Mouse (Mus musculus) R1 (cell line): ENCODE results near the gene Cryzl2.
A peak's percentile ranks its signal among the peaks of the same experiment; 100 is the strongest.

Experiments used
- DNase-seq: peaks from one replicate; pipeline ENCODE4 v3.0.0-alpha.2; 2018; ENCODE audit warnings: low read depth, low spot score

Cryzl2 gene

DNA sequence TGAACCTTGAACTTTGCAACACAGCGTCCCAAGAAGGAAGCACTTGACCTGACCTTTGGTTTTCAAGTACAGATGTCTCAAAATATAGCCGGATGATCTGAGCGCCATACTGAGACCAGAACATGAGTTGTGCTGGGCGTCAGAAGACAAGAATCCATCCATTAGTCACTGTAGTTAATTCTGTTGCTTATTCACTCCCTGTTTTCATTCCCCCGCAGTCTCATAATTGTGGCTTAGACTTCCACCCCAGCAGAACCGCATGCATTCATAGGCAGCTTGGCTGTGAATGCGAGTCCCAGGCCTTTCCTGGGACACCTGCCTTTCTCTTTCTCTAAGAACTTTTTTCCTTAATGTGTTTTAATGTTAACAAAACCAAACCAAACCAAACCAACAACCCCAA lies 14.3 kb downstream of the Cryzl2 start:
- no peak for DNase-seq

DNA sequence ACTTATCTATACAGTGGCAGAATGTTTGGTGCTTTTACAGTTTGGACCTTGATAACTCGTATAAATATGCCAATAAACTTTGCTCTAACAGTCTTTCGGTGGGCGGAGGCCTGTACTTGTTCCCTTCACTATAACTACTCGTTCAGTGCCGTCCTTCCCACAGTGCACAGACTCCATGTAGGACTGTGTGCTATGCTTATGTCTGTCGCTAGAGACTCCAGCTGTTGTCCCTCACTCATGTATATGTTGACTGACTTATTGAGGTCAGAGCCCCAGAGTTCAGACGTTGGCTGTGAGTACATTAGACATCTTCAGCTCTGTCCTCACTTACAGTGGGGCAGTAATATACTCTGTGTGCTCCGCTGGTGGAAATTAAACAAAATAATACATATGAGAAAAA lies 16.5 kb downstream of the Cryzl2 start:
- no peak for DNase-seq

DNA sequence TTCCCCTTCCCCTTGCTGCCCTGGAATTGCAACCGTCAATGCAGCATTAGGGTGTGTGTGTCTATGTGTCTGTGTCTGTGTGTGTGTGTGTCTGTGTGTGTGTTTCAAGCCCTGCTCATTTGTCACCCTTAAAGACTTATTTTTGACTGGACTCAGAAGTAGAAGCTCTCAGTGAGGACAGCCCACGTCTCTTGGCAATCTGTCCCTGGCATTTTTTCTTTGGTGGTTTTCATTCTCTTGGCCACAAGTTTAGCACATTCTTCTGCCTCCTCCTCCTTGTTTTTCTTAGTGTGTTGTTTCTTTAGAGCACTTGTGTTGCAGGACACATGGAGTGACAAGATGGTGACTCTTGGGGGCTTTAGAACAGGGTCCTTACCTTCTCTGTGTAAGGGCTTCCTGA lies 17.9 kb downstream of the Cryzl2 start:
- DNase-seq = no peak

DNA sequence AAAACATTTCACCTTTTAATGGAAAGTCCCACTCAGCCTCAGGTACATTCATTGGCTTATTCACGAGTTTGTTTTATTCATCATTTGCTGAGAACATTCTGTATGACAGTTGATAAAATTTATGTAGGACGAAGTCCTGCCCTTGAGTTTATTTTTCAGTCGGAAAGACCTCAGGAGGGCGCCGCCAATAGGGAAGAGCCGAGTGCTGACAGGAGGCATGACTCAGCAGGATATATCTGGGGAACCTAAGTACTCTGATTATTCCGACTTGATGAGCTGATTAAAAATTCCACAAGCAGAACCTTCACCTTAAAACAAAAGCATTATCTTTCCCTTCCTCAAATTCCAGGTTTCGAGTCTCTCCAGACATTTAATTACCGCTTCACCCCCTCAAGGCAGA lies 21.7 kb downstream of the Cryzl2 start:
- peak; percentile 25 for DNase-seq

DNA sequence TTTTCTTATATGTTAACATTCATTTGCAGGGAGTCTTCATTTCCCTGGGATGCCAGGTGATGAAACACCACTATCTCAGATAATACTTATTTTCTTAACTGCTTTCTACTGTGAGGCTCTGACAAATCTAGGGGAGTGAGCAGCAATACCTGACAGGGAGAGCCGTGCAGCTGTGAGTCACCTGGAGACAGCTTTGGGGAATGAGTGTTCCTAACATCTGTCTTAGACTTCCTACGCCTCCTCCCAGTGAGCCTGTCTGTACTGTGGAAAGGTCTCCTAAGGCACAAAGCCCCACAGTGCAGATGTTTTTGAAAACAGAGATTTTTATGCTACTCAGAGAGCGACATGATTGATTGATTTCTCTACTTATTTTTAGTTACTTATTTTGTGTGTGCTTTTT lies 22.5 kb downstream of the Cryzl2 start:
- no peak for DNase-seq

DNA sequence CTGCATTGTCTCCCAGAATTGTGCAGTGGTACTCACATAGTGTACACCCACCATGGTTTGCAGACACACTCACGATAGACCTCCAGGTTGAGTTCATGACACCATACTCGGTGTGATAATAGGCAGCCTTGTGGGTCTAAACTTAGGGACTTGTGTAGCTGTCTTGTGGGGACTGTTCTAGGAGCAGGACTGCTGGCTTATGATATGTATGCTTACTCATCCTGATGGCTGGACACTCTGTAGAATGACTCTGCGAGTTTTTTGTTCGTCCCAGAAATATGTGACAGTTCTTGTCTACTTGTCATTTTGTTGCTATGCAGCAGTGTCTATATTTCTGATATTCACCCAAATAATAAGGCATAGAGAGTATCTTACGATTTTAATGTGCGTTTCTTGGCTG lies 23.3 kb downstream of the Cryzl2 start:
- DNase-seq = no peak

DNA sequence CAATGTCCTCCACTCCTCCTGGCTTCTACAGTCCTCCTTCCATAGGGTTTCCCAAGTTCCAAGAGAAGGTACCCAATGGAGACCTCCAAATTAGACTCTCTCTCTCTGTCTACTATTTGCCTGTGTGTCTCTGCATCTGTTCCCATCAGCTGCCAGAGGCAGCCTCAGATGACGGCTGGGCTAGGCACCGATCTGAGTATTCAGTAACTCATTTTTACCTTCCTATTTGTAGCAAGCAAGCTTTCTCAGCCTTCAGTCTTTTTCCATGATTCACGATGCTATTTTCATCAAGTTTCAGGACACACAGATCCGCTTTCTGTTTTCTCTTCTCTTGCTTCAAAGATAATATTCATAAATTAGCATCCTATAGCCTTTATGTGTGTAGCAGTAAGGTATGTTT lies 25.8 kb downstream of the Cryzl2 start:
- DNase-seq = no peak

DNA sequence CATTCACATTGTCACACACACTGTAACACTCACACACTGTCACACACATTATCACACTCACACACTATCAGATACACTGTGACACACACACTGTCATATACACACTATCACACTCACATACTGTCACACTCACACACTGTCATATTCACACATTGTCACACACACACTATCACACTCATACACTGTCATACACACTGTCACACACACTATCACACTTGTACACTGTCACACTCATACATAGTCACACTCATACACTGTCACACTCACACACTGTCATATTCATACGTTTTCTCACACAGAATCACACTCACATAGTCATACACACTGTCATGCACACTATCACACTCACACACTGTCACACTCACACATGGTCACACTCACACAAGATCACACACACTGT lies 42.3 kb downstream of the Cryzl2 start:
- no peak for DNase-seq

DNA sequence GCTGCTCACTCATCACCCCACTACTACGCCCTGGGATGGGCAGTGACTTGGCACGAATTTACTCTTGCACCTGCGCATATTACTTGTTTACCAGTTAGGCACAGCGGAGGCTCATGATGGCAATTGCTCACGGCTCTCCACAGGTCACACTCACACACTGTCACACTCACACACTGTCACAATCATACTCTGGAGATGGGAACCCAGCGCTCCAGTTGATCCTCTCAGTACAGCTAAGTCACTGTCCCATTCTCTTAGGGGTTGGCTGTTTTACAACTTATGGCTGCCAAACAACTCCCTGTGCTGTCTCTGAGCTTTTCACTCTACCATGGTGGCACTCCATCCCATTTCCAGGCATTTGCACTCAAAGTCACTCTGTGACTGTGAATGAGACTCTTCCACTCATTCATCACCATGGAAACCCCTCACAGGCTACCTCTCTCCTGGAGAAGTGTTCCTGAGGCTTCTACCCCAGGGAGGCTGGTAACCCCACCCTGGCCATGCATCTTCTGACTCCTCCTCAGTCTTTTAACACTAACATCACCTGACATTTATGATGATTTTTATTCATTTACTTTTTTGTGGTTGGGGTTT lies 43.1 kb downstream of the Cryzl2 start:
- DNase-seq = no peak

DNA sequence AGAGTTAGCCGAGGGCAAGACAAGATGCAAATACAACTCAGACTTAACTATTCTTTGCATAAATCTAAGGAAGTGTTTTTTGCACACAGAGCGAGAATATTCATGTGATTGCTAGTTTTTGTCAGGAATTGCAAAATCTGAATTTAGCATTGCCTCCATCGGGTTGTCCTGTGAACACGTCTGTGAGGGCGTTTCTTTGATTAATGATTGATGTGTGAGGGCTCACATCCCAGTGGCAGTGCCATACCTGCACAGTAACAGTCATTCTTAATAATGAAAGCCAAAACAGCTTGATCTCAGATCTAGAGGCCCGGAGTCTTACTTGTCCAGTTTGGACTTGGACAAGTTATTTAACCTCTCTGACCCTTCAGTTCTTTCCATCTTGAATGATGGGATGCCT lies 44.7 kb downstream of the Cryzl2 start:
- no peak for DNase-seq

DNA sequence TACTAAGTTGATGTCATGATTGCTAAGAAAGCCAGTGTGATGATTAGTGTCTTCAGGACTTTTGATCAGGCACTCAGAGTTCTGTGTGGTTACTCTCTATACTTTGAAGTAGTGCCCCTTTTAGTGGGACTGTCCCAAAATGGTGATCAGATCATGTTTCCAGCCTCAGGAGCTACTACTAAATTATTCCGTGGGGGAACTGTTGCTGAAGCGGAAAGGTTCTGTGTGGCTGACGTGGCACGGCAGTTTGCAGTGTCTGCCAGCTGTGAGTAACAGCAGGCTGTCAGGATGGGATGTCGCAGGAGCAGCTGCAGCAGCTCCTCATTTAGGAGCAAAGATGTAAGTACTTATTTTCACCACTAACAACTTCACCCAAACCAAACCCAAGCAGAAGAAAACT lies 48.1 kb downstream of the Cryzl2 start, which contains the start of gene Sec16b:
Sec16b (plus strand) TSS at position 207 of the 400 bp plus-strand sequence.
- no peak for DNase-seq

DNA sequence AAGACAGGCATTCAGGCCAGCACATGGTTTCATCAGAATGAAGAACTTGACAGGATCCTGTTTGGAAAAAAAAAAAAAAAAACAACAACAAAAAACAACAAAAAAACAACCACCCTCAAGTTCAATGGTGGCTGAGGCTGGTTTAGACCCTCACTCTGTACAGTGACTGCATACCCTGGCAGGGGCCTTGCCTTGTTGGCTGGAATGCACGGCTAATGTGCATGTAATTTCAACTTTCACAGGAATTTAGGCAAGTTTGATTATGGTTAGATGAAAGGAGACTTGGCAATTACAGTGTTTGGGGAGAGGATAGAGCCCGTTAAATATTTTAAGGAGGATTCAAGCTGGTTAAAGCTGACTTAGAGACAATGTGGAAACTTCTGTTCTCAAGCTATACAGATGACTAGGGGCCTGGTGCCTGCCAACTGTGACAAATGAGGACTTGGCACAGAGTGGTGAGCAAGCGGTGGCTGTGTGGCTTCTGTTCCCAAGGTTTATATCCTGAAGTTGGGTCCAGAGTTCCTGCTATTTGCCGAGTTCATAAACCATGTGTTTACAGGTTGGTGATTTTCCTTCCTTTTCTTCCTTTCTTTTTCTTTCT lies 48.7 kb downstream of the Cryzl2 start:
- no peak for DNase-seq

DNA sequence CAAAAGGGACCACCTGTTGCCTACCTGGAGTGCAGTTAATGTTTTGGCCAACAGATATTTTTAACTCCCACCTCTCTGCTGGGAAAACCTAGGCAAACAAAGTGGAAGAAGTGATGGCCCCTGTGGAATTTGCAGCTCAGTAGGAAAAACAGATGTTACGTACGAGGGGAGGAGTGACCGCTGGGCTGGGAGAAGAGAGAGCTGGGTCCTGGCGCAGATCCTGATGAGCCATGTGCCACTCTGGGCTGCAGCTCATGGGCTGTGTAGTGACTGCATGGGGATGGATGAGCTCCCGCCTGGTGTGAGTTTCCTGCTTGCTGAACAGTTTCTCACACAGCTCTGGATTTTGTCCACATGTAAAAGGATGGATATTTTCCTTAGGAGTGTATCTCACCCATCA lies 49.4 kb downstream of the Cryzl2 start:
- no peak for DNase-seq

DNA sequence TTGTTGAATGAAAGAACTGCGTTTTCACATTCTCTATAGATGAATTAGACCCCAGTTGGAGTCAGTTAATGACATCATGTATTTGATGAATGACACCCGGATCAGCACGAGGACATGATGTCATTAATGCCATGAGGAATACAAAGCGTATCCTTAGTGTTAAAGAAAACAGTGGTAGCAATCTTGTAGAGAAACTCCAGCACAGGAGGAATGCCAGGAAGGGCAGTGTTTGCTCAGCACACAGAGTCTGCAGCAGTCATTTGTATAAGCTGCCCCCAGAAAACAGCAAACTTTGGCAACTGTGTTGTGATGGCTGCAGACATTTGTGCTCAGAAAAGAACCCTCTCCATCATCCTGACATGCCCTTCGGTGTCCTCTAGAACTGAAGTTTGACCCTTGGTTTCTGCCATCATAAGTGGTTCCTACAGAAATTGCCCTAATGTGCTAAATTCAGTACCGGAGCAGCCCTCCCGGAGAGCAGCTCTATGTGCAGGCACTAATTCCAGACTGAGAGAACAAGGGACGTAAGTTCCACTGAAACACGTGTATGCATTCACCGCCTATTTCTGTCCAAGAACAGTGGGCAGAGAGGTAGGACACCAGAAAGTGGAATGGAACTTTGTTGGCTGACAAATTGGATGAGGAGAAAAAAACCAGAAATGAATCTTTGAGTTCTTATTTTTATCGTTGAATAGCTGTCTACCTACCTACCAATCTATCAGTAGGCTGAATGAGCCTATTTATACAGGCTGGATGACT lies 54.5 kb downstream of the Cryzl2 start:
- DNase-seq = no peak

DNA sequence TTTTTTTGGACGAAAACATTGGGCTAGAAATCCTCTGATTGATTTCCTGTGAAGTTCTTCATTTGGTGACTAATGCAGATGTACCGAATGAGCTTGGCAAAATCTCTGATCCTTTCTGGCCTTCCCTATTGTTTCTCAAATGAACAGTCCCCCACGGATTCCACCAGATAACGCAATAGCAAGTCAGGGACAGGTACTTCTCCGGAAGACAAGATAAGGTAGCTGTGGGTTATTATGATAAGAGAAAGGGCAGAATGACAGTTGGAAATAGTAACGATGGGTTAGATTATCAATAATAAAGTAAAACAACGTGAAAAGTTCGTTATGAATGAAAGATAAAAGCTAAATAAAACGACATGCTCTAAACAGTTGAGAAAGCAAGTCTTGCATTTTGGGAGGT lies 55.2 kb downstream of the Cryzl2 start:
- DNase-seq = no peak

DNA sequence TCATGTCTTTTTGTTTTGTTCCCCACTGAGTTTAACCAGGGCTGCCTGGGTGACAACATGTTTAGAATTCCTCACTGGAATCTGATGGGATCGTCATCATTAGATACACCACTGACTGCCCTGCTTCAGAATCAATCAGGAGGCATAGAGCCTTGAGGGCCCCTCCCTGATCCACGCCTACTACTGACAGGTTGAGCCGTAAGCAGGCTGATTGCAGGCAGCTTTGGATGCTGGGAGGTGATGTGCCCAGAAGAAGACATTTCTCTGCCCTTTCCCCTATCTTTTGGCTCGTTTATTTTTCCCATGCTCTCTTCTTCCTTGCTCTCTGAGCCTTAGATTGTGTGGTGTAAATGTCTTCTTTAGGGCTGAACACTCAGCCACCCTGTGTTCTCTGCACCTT lies 55.9 kb downstream of the Cryzl2 start:
- DNase-seq = no peak

DNA sequence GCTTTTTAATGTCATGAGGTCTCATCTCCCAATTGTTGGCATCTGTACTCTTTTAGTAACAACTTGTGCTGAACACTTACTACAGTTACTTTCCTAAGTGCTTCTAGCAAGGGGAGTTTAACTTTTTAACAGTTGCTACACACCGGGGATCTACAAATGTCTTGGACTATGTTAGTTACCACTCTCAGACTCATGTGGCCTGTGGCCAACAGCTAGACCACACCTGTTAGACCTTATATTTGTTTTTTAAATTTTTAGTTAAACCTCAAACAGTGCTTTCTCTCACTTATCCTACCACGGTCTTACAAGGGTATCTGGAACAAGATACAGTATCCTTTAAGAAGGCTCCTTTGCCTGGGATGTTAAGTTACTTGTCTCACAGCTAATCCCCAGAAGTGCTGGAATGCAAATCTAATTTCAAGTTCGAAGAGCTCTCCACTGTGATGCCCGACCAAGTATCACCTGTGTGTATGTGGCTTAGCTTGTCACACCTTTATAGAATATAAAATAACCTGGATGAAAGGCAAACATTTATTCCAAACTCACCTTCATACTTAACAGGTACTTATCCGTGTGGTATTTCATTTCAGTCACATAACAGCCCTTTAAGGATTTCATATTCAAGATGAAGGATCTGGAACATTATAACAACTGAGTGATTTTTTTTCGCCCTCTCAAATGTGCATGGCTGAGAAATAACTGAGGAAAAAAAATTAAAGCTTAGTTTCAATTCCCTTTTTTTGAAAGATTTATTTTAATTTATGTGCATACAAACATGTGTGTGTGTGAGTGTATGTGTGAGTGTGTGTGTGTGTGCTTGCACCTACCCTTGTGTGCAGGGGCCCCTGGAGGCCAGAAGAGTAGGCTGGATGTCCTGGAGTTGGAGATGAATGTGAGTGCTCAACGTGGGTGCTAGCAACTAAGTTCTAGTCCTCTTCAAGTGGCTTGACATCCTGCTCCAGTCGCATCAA lies 58.7 kb downstream of the Cryzl2 start:
- DNase-seq = no peak

DNA sequence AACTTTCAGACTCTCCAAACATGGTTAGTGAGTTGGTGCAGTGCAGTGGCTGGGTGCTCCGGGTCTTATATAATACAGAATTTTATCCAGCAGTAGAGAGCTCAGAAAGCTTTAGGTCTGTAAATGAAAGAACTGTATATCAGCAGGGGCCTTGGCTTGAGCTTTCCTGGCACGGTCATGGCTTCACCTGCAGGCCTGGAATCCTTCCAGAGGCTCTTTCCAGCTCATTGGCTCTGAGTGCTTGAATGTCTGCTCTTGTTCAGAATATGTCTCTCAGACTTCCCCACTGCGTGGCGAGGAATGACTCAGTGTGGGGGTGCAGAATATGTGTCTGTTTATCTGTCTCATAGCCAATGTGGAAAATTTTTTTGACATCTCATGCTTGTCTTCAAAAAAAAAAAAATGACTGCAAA lies 59.7 kb downstream of the Cryzl2 start:
- no peak for DNase-seq

DNA sequence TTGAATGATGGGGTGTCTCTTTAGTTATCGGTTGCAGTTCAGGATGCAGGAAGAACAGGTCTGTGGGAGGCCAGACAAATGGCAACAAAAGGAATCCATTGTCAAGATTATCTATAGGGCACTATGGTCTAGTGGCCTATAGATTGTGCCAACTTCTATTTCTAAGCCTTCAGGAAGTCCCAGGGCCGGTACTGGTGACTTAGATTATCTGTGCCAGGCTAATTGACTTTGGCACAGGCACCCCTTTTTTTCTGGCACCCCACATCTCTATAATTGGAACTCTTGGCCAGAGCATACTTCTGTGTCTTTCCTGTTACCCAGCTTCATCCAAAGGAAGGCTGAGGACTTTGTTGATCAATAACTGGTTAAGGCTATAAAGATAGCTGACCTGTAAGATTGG lies 61.0 kb downstream of the Cryzl2 start:
- no peak for DNase-seq

DNA sequence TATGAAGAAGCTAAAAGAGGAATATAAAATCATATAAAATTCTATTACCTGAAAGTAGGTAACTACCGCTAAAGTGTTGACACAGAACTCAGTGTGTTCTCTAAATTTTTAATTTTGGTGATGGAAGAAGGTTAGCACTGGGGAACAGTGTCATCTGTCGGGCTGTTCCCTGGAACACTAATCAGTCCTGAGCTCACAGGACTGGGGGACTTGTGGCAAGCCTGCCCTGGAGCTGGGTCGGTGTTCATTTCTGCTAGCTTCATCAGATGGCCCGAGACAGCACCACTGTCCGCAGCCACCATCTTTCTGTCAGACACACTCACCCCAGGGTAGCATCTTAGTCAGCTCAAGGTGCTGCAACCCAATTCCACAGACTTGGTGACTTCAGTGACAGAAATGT lies 63.9 kb downstream of the Cryzl2 start:
- DNase-seq = no peak

DNA sequence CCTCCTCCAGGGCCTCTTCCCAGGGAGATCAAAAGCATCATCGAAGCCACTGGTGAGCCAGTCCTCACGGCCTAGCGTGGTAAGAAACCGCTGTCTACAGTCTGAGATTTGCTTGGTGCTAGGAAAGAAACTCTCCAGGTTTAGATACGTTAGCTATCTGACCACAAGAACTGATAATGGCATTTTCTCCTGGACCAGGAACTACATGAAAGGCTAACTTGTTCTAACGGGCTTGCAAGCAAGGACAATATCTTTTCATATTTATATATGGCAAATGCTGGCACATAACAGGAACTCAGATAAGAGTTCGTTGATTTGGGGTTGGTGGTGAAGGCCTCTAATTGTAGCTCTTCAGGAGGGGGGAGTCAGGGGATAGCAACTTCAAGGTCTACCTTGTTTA lies 66.4 kb downstream of the Cryzl2 start:
- no peak for DNase-seq
